In genomic region chr11:116222740-116223059, GRCm38 (mm10) we compare ENCODE assay signal across 8 mouse cellular contexts. TPM values are rescaled to one million over a fixed set of nuclear protein-coding genes. Genes with fewer than 3 reads are reported as not detected.
A peak's percentile ranks its signal among the peaks of the same experiment; 100 is the strongest.
DNase-seq lines count a peak whose midpoint lies in the region; ATAC-seq and TF ChIP-seq lines count a peak whose summit lies in the region.

No protein-coding gene starts in this region.

- H3K9ac ChIP-seq in kidney, embryonic 14.5 days (ENCODE audit: low read depth, low read length), result peak overlapping the region; percentile 48; the same call in 1 of the 2 replicates
- H3K9ac ChIP-seq in embryonic facial prominence, embryonic 13.5 days, result peak overlapping the region; percentile 67
- peak overlapping the region; percentile 36 for H3K9ac ChIP-seq in intestine, embryonic 15.5 days
- no peak overlapping the region for H3K9ac ChIP-seq in midbrain, postnatal 0 days (replicated peaks; ENCODE audit: low read length, poor library complexity, severe bottlenecking)

- WGBS in kidney, embryonic 14.5 days, result 15% methylated on average over 23 of the region's 23 CpGs
- WGBS in embryonic facial prominence, embryonic 13.5 days, result 16% methylated on average over 23 of the region's 23 CpGs
- 20% methylated on average over 23 of the region's 23 CpGs for WGBS in intestine, embryonic 15.5 days
- WGBS in midbrain, postnatal 0 days, result 17% methylated on average over 23 of the region's 23 CpGs

- peak overlapping the region; percentile 60 for H3K4me2 ChIP-seq in kidney, embryonic 14.5 days (replicated peaks; ENCODE audit: low read depth, low read length)
- peak overlapping the region; percentile 73 for H3K4me2 ChIP-seq in embryonic facial prominence, embryonic 13.5 days
- H3K4me2 ChIP-seq in intestine, embryonic 15.5 days (replicated peaks), result peak overlapping the region; percentile 68
- H3K4me2 ChIP-seq in midbrain, postnatal 0 days (ENCODE audit: low read depth, low read length, poor library complexity, severe bottlenecking), result peak overlapping the region; percentile 43

- peaks cover 25% of the 10 kb centered on the region; the same call in 1 of the 2 replicates for H3K4me1 ChIP-seq in kidney, embryonic 14.5 days (ENCODE audit: control insufficient read depth, insufficient read depth, low read length)
- peaks cover 25% of the 10 kb centered on the region for H3K4me1 ChIP-seq in embryonic facial prominence, embryonic 13.5 days
- H3K4me1 ChIP-seq in intestine, embryonic 15.5 days (replicated peaks), result peaks cover 24% of the 10 kb centered on the region
- 0 out of 2 replicates have a peak, but pooled peaks cover 3% of the 10 kb centered on the region for H3K4me1 ChIP-seq in midbrain, postnatal 0 days (ENCODE audit: insufficient read depth, low read length)

- DNase-seq in kidney, adult 18-20 months, result no peak
- no peak for DNase-seq in midbrain, postnatal 0 days (ENCODE audit: low spot score)
- no peak for DNase-seq in urinary bladder, postnatal 36 days (ENCODE audit: low spot score in 2 of 2)
- DNase-seq in right cerebral cortex, adult 18-20 months, result no peak
- no peak for DNase-seq in thymus, postnatal 4 days

- no peak for ATAC-seq in kidney, embryonic 14.5 days (ENCODE audit: low FRiP score, low TSS enrichment)
- ATAC-seq in embryonic facial prominence, embryonic 13.5 days (ENCODE audit: insufficient number of reproducible peaks, insufficient read depth, low FRiP score, low TSS enrichment, low read depth), result no peak
- ATAC-seq in intestine, embryonic 15.5 days, result no peak
- no peak for ATAC-seq in midbrain, postnatal 0 days (ENCODE audit: low FRiP score)

- no peak overlapping the region for H3K27ac ChIP-seq in kidney, embryonic 14.5 days (ENCODE audit: low read depth, low read length)
- no peak overlapping the region for H3K27ac ChIP-seq in embryonic facial prominence, embryonic 13.5 days
- H3K27ac ChIP-seq in intestine, embryonic 15.5 days, result peak overlapping the region; percentile 4; the same call in 1 of the 2 replicates
- H3K27ac ChIP-seq in midbrain, postnatal 0 days (ENCODE audit: low read depth, low read length), result no peak overlapping the region

- H3K4me3 ChIP-seq in kidney, embryonic 14.5 days (ENCODE audit: low read length), result peak overlapping the region; percentile 37
- H3K4me3 ChIP-seq in embryonic facial prominence, embryonic 13.5 days, result peak overlapping the region; percentile 44
- H3K4me3 ChIP-seq in intestine, embryonic 15.5 days (replicated peaks), result peak overlapping the region; percentile 23
- H3K4me3 ChIP-seq in midbrain, postnatal 0 days (ENCODE audit: low read depth, low read length), result peak overlapping the region; percentile 29

- TF ChIP-seq CTCF in midbrain, postnatal 0 days (IDR thresholded peaks at IDR 0.05), result no peak

- peaks cover 32% of the 10 kb centered on the region for H3K27me3 ChIP-seq in kidney, embryonic 14.5 days (ENCODE audit: control insufficient read depth, insufficient read depth, low read length)
- H3K27me3 ChIP-seq in embryonic facial prominence, embryonic 13.5 days, result peaks cover 47% of the 10 kb centered on the region
- peaks cover 11% of the 10 kb centered on the region; the same call in 1 of the 2 replicates for H3K27me3 ChIP-seq in intestine, embryonic 15.5 days (replicated peaks)
- peaks cover 44% of the 10 kb centered on the region for H3K27me3 ChIP-seq in midbrain, postnatal 0 days (ENCODE audit: insufficient read depth, low read length)

- H3K9me3 ChIP-seq in kidney, embryonic 14.5 days (ENCODE audit: control insufficient read depth, low read length), result peaks cover 7% of the 10 kb centered on the region; the same call in 1 of the 2 replicates
- no peaks in the 10 kb centered on the region for H3K9me3 ChIP-seq in embryonic facial prominence, embryonic 13.5 days
- no peaks in the 10 kb centered on the region for H3K9me3 ChIP-seq in intestine, embryonic 15.5 days
- no peaks in the 10 kb centered on the region; the same call in 1 of the 2 replicates for H3K9me3 ChIP-seq in midbrain, postnatal 0 days (ENCODE audit: low read length)

- no peaks in the 10 kb centered on the region for H3K36me3 ChIP-seq in kidney, embryonic 14.5 days (ENCODE audit: control insufficient read depth, insufficient read depth, low read length)
- H3K36me3 ChIP-seq in embryonic facial prominence, embryonic 13.5 days, result peaks cover 28% of the 10 kb centered on the region
- no peaks in the 10 kb centered on the region for H3K36me3 ChIP-seq in intestine, embryonic 15.5 days
- no peaks in the 10 kb centered on the region for H3K36me3 ChIP-seq in midbrain, postnatal 0 days (ENCODE audit: insufficient read depth, low read length)

RNA-seq across cellular contexts. Expression of gene Evpl, which starts 15.2 kb away (rescaled TPM):
- polyA plus RNA-seq in kidney, embryonic 14.5 days (2014; fragmentation: Nextera tagmentation; extraction: Ambion mirVana), result 1.4 and 2.6 TPM in 2 replicates
- polyA plus RNA-seq in embryonic facial prominence, embryonic 13.5 days (2015; fragmentation: Nextera tagmentation; extraction: Ambion mirVana), result 4.8 and 5.1 TPM in 2 replicates
- 3.3 and 3.4 TPM in 2 replicates for polyA plus RNA-seq in intestine, embryonic 15.5 days (2015; fragmentation: Nextera tagmentation; extraction: Ambion mirVana)
- total RNA-seq in midbrain, postnatal 0 days (2014; rRNA removed), result 3.3 and 4.9 TPM in 2 replicates
- 1.9 and 2.3 TPM in 2 replicates for polyA plus RNA-seq in midbrain, postnatal 0 days (2015; fragmentation: Nextera tagmentation; extraction: Ambion mirVana)

RNA-seq across cellular contexts. Expression of gene Acox1, which starts 23.9 kb away (rescaled TPM):
- polyA plus RNA-seq in kidney, embryonic 14.5 days (2014; fragmentation: Nextera tagmentation; extraction: Ambion mirVana), result 16.3 and 27.4 TPM in 2 replicates
- 21.4 and 24.5 TPM in 2 replicates for polyA plus RNA-seq in embryonic facial prominence, embryonic 13.5 days (2015; fragmentation: Nextera tagmentation; extraction: Ambion mirVana)
- polyA plus RNA-seq in intestine, embryonic 15.5 days (2015; fragmentation: Nextera tagmentation; extraction: Ambion mirVana), result 56.9 and 59.4 TPM in 2 replicates
- 110 and 116 TPM in 2 replicates for total RNA-seq in midbrain, postnatal 0 days (2014; rRNA removed)
- 66.1 and 69.2 TPM in 2 replicates for polyA plus RNA-seq in midbrain, postnatal 0 days (2015; fragmentation: Nextera tagmentation; extraction: Ambion mirVana)

RNA-seq across cellular contexts. Expression of gene Ten1, which starts 24.0 kb away (rescaled TPM):
- polyA plus RNA-seq in kidney, embryonic 14.5 days (2014; fragmentation: Nextera tagmentation; extraction: Ambion mirVana), result 74.1 and 76.3 TPM in 2 replicates
- 59.7 and 74.1 TPM in 2 replicates for polyA plus RNA-seq in embryonic facial prominence, embryonic 13.5 days (2015; fragmentation: Nextera tagmentation; extraction: Ambion mirVana)
- polyA plus RNA-seq in intestine, embryonic 15.5 days (2015; fragmentation: Nextera tagmentation; extraction: Ambion mirVana), result 98.0 and 100 TPM in 2 replicates
- total RNA-seq in midbrain, postnatal 0 days (2014; rRNA removed), result 54.2 and 60.5 TPM in 2 replicates
- 91.2 and 101 TPM in 2 replicates for polyA plus RNA-seq in midbrain, postnatal 0 days (2015; fragmentation: Nextera tagmentation; extraction: Ambion mirVana)

RNA-seq across cellular contexts. Expression of gene Srp68, which starts 51.3 kb away (rescaled TPM):
- polyA plus RNA-seq in kidney, embryonic 14.5 days (2014; fragmentation: Nextera tagmentation; extraction: Ambion mirVana), result 60.6 and 85.6 TPM in 2 replicates
- polyA plus RNA-seq in embryonic facial prominence, embryonic 13.5 days (2015; fragmentation: Nextera tagmentation; extraction: Ambion mirVana), result 95.2 and 97.5 TPM in 2 replicates
- 95.2 and 96.7 TPM in 2 replicates for polyA plus RNA-seq in intestine, embryonic 15.5 days (2015; fragmentation: Nextera tagmentation; extraction: Ambion mirVana)
- 17.7 and 27.3 TPM in 2 replicates for total RNA-seq in midbrain, postnatal 0 days (2014; rRNA removed)
- 47.9 and 50.9 TPM in 2 replicates for polyA plus RNA-seq in midbrain, postnatal 0 days (2015; fragmentation: Nextera tagmentation; extraction: Ambion mirVana)

RNA-seq across cellular contexts. Expression of gene Fbf1, which starts 54.7 kb away (rescaled TPM):
- polyA plus RNA-seq in kidney, embryonic 14.5 days (2014; fragmentation: Nextera tagmentation; extraction: Ambion mirVana), result 19.6 and 36.8 TPM in 2 replicates
- polyA plus RNA-seq in embryonic facial prominence, embryonic 13.5 days (2015; fragmentation: Nextera tagmentation; extraction: Ambion mirVana), result 49.5 and 60.3 TPM in 2 replicates
- polyA plus RNA-seq in intestine, embryonic 15.5 days (2015; fragmentation: Nextera tagmentation; extraction: Ambion mirVana), result 20.8 and 22.0 TPM in 2 replicates
- total RNA-seq in midbrain, postnatal 0 days (2014; rRNA removed), result 82.2 and 83.0 TPM in 2 replicates
- polyA plus RNA-seq in midbrain, postnatal 0 days (2015; fragmentation: Nextera tagmentation; extraction: Ambion mirVana), result 38.6 and 43.7 TPM in 2 replicates
